Mouse (Mus musculus) embryo, embryonic 10.5 days (tissue): ENCODE measurements around the gene Aldh3b2.

Experiments
- DNase-seq: peaks from one replicate; pipeline ENCODE4 v3.0.0-alpha.2; 2015; ENCODE audit warnings: low spot score

Gene Aldh3b2

DNA sequence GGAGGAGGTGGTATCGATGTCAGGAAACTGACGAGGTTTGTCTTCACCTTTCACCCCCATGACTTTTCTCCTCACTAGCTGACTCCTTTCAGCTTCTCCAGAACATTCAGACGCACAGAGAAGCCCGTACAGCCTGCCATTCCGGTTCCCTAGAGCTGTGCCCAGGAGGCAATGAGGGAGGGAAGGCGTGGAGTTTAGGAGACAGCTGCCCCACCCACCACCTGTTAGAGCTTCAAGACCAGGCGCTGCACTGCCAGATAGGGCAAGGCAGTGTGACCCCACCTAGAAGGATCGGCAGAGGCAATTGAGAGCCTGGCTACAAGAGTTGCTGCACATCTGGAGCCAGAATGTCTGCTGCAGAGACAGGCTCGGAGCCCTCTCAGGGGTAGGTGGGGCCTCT is at the start of gene Aldh3b2:
TSS of gene Aldh3b2 (plus strand) at position 100 of the 400 bp plus-strand sequence.
- DNase-seq, result no peak

DNA sequence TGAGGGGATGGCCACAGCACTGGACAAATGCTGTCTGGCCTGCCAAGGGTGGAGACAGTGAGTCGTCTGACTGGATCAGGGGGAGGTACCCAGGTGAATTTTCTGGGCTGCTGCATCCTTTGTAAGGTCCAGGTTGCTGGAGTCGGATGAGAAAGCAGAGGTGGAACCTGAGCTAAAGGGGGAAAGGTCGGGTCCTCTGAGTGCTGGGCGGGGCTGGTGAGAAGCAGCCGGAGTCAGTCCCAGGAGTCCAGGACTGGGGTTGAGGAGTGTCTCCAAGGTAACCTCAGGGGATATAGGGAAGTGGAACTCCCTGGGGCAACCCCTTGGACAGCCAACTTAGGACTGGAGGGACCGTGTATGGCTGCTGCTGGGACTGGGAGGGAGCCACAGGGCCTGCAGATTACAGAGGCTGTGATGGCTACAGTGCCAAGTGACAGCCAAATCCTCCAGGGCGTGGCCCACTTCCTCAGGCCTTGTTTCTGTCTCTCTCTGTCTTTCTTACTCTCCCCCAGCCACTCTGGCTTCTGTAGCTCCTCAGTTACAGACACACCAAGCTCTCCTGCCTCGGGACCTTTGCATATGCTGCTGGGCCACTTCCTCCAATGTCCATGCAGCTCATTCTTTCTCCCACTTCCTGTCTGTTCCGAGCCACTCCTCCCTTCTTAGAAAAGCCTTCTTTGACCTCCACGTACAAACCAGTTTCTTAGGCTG is 49.3 kb upstream of the Aldh3b2 start:
- no peak for DNase-seq

DNA sequence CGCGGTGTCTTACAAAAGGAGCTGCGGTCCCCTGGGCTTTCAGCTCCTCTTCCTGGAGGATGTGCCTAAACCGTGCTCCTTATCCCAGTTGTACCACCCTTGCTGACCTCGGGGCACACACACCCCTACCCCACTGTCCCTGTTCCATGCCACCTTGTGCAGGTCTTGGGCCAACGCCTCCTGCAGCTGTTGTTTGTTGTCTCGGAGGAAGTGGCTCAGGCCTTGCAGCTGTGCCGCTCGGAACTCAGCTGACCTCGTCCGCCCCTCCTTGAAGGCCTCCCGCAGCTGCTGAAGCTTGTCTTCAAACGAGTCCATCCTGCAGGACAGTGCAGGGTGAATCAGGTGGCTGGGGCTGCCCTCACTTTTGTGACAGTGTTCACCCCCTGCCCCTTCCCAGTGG is 48.5 kb upstream of the Aldh3b2 start:
- no peak for DNase-seq

DNA sequence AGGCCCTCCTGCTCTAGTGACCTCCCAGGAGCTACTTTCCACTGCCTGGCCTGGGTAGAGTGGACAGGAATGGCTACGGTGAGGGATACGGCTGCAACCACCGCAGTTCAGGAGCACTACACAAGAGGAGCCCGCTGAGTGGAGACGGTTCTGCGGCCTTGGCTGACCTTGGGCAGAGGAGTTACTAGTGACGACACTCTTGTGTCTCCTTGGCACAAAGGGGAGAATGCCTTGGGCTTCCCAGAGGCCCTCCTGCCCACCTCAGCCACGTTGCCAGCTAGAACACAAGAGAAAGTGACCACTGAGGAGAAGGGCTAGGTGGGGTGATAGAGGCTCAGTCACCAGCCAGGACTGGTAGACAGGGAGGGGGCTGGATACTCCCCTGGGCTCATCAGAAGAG is 47.9 kb upstream of the Aldh3b2 start:
- DNase-seq, result no peak

DNA sequence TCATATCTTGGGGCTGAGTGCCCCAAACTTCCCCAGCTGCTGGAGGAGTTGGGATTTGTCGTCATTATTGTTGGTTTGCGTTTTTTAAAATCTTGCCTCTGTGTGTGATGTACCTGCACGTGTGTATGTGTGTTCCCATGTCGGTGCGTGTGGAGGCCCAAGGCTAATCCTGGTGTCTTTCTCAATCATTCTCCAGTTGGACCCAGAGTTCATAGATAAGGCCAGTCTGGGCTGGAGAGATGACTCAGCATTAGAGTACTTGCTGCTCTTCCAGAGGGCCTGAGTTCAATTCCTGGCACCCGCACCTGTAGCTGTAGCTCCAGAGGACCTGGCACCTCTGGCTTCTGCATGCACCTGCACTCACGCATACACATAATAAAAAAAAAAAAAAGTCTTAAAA is 47.3 kb upstream of the Aldh3b2 start:
- DNase-seq, result no peak

DNA sequence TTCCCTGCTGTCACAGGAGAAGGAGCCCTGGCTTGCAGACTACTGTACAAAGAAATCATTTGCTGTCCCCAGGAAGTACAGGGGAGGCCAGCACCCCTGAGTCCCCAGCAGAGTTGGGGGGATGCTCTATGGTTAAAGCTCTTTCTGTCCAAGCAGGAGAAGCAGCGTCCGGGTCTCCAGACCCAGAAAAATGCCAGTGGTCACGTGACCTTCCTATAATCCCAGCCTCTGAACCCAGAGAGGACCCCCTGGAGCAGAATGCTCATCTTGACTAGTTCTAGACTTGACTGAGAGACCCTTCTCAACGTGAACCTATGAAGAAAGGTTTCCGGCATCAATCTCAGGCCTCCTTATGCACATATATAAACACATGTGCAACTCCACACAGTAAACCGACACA is 46.3 kb upstream of the Aldh3b2 start:
- no peak for DNase-seq

DNA sequence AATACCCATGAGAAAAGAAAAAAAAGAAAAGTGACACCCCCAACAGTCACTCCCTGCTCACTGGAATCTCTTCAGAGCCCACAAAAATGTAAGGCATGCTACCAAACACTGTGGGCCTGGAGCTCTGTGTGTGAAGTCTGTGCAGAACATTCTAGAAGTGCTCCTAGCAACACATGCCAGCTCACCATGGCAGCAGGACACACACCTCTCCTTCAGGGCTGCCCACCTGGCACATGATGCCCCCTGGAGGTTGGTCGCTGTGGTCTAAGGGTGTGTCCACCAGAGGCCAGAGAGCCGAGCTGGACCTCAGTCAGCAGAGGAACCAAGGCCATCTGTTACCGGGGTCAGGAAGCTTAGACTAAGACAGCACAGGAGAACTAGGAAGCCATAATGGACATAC is 45.8 kb upstream of the Aldh3b2 start:
- DNase-seq, result no peak

DNA sequence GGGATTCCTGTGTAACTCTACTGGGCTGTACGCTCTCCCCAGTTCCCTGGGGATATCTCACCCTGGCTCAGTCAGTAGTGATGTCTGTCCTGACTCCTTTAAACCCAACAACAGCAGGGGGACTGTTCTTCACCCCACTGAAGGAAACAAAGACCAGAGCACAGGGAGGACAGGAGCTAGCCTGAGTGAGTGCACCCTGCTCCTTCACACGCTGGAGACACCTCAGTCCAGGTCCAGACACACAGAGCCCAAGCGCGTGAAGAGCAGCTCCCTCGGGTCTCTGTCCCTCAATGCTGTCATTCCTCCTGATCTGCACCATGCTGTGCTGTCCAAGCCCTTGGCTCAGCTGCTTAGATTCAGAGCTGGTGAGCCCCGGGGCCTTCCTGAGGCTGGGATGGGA is 45.4 kb upstream of the Aldh3b2 start:
- no peak for DNase-seq

DNA sequence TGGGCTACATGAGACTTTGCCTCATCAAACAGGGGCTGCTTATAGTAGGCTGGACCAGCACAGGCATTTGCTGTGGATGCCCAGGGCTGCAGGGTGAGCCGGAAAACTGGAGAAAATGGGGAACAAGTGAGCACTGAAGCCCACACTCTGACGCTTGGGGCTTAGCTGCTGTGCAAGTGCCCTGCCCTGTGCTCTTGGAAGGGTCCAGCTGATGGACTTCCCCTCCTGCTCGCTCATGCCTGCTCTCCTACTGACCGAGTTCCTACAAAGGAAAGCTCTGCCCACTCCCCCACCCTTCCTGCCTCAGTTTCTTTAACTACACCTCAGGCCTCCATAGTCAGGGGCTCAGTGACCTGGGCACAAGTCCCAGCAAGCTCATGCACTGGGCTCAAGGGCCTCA is 44.1 kb upstream of the Aldh3b2 start:
- no peak for DNase-seq

DNA sequence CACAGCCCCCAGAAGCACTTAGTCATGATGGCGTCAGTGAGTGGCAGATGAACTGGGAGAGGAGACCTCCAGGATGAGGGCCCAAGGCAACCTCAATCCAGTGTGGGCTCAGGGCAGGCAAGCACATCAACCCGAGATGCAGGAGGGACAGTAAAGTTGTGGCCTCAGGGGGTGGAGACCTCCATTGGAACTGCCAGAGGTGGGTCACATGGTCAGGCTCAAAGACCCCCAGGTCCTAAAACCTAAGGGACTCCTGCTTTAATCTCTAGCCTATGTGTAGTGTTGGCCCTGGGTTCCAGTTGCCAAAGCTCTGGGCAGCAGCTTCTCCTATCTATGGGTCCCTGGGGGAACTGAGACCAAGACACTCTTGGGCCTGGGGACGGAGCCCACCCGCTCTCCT is 43.3 kb upstream of the Aldh3b2 start:
- DNase-seq, result no peak

DNA sequence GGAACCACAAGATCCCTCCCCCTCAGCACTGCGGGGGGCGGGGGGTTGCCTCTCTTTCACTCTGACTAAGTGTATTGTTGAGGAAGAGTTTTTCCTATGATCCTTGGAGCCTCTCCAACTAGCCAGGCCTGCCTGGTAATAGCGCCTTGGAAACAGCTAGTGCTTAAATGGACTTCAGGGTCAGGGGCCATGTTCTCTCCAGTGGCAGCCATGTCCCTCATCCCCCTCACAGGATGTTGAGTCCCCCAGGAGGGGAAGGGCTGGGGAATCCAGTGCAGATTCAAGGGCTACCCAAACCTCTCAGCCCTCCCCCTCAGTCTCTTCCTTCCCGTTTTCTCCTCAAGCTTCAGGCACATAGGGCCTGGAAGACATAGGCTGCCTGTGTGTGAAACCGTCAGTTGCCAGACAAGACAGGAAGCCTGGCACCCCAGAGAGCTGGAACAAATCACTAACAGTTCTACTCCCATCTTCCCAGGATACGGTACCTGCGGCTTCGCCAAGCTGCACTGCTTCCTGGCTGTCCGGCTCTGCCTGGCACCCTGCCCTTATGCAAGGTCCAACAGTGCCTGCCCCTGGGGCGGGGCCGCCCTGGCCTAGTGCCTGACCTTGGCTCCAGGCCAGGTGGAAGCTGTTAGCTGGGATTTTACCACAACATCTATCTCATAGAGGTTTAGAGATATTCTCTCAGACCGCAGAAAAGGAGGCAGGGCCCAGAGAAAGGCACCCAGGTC is 42.8 kb upstream of the Aldh3b2 start, which contains the start of gene Aldh3b1:
TSS of gene Aldh3b1 (minus strand) at position 598 of the 731 bp plus-strand sequence.
- no peak for DNase-seq

DNA sequence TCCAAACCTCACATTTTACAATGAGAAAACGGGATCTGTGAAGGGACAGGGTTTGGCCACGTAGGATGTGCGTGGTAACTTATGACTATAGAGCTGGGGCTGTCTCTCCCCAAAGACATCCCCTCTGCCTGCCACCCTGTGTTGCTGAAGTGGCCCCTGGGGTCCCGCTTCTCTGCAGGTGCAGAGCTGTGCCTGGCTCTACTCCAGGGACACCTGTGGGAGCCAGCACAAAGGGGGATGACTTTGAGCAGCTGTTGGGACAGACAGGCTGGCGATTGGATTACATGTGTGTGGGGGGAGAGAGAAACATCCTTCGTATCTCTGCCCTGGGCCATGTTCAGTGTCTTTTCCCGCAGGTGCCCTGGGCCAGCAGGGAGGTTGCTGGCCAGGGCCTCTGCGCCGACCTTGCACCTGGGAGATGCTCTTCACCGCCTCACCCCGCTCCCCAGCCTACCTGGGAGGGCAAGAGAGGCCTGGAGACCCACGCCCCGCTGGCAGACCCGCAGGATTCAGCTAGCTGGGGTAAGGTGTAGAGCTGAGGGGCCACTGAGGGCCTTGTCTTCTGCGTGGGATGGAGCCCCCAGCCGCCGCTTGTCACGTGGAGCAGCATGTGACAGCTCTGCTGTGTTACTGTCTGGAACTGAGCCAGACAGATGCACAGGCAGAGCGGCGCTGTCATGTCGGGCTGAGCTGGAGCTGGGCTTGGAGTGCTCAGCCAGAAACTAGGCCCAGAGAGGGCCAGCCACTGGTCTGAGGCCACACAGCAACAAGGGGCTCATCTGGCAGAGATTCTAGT is 41.7 kb upstream of the Aldh3b2 start:
- DNase-seq, result no peak

DNA sequence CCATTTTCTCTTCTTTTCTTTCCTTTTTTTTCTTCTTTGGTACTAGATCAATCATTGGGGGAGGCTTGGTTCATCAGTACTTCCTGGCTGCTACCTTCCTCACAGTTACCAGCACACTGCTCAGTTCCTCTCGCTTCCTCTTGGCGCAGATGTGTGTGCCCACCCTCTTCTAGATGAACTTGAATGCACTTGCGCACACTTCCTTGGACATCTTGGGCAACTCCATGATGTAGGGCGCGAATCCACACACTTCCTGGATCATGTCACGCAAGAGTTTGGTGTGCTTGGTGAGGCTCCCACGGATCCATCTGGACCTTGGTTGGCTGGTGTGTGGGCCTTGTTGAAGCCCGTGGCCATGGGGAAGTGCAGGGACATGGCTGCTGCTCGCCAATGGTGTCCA is 40.4 kb upstream of the Aldh3b2 start:
- no peak for DNase-seq

DNA sequence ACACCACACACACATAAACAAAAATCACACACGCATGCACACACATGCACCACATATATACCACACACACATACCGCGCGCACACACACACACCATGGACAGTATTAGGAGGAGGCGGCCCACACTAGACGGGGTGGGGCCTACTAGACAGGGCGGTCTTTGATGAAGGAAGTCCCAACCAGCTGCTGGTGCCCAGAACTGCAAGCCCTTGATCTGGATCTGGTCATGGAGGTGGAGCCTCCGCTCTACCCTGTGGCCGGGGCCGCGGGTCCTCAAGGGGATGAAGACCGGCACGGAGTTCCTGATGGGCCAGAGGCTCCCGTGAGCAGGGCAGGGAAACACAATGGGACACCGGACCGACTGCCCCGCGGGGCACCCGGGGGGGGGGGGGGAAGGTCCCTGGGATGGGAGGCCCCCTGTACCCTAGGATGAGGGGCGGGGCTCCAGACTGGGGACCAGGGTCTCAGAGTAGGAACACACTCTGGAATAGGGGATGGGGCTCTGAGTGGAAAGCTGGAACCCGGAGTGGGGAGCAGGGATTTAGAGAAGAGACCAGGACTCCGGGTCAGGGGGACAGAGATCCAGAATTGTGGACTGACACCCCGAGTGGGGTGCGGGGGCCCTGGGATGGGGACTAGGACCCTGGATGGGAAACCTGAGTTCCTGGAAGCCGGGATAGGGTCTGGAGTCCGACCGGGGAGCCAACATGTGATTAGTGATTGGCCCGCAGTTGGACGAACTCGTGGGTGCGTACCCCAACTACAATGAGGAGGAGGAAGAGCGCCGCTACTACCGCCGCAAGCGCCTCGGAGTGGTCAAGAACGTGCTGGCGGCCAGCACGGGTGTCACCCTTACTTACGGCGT is 36.9 kb upstream of the Aldh3b2 start, which contains the start of gene Unc93b1:
TSS of gene Unc93b1 (plus strand) at position 155 of the 864 bp plus-strand sequence.
- peak; percentile 76 for DNase-seq

DNA sequence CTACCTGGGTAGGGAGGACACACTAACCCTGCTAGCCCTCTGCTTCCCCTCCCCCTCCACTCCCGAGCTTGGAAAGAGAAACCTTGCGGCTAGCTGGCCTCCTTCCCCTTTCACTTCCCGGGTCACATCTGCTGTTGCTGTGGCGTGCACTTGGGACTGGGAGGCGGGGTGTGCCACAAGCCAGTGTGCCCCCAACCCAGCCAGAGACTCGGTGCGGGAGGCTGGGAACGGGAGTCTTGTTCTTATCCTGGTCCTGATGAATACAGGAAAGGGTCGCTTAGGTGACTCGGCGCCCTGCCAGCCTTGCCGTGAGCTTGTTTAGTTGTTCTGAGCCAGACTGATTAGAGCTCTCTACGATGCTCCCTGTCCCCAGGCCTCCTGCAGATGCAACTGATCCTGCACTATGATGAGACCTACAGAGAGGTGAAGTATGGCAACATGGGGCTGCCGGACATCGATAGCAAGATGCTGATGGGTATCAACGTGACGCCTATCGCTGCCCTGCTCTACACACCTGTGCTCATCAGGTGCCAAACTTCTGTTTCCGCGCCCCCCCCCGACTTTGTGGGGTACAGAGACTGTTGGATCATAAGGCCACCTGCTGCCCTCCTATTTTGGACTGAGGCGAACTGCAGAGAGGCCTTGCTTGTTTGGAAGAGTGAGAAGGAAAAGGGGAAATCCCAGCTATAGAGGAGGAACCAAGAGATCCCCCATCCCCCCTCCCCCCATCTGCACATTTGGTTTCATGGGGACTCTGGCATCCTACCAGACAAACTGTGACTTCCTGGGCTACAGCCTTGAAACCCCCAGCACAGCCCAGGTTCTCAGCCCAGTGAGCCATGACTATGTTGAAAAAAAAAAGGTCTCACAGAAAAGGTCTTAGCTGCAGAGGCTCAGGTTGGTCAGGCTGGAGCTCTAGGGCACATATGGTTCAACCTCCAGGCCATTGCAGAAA is 36.0 kb upstream of the Aldh3b2 start:
- peak; percentile 66 for DNase-seq

DNA sequence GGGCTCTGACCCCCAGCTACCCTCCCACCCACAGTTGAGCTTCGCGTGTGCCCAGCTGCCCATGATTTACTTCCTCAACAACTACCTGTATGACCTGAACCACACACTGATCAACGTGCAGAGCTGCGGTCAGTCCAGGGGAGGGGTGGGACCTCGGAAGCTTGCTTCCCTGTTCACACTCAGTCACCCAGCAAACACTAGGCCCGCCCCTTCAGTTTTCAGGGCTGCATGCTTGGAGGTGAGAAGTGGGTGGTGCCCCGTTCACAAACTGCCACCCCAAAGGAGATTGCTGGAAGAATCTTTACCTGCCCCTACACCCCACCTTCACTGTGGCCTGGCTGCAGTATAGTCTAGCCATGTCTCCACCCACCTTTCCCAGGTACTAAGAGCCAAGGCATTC is 29.8 kb upstream of the Aldh3b2 start:
- DNase-seq, result no peak

DNA sequence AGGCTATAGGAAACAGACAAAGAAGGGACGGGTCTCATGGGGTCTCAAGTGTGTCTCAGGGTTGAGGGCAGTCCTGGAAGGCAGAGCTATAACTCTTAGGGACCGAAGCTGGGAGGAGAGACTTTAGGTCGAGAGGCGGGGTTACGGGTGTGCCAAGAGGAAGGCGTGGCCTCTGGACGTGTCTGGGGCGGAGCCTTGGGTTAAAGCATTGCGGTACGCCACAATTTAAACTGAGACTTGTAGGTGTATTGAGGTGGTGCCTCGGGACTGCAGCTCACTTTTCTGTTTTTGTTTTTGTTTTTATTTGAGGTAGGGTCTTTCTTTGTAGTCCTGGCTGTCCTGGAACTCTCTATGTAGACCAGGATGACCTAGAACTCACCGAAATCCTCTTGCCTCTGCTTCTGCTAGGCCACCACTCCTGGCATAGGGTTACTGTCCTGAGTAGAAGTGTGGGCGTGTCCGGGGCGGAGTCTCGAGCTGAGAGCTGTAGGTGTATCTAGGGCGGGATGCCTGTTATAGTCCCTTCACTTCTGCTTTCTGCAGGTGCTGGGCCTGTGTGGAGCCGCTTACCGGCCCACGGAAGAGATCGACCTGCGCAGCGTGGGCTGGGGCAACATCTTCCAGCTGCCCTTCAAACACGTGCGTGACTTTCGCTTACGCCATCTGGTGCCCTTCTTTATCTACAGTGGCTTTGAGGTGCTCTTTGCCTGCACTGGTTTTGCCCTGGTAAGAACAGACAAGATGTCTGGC is 29.0 kb upstream of the Aldh3b2 start:
- peak; percentile 12 for DNase-seq

DNA sequence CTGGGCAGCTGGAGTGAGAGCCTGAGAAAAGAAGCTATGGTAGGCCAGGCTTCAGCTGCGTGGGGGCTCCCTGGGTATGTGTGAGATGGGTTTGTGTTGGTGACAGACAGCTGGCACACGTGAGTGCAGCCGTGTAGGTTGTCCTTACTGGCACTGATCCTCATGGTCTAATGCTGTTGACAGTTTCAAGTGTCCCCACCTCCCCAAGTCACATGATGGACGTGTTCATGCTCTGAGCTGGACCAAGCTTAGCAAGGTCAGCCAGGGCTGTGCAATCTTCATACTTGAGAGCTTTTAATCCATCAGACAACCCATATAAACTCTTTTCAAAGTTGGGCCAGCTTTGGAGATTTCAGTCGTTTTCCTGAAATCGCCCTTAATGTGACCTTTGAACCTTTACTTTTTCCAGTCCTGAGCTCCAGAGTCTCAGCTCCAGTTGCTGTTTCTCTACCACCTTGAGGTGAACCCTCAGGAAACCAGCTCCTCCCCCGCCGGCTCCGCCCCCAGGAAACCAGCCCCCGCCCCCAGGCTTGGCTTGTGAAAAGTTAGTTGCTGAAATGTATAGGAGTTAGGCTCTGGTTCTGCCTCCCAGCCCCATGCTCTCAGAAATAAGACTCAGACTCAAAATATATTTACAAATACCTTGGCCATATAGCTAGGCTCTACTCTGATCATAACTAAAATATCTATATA is 26.1 kb upstream of the Aldh3b2 start:
- peak; percentile 19 for DNase-seq

DNA sequence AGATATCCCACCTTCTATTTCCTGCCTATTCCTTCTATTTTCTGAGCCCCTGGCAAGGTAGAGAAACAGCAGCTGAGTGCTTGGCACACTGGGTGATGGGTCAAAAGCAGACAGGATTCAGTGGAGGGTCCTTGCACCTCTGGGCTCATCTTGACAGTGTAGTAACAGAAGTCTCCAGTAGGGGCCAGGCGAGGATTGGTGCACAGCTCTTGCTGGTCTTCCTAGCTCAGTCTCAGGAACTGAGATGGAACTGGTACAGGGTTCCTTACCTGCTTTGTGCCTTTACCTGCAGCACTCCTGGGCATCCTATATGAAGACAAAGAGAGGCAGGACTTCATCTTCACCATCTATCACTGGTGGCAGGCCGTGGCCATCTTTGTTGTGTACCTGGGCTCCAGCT is 25.4 kb upstream of the Aldh3b2 start:
- peak; percentile 82 for DNase-seq
